Mouse (Mus musculus): ENCODE results near the gene 1700025G04Rik.

Gene 1700025G04Rik

GRCm38 (mm10) chr1:152076222-152076845, 13.6 kb downstream of the 1700025G04Rik start:
- in situ Hi-C loops (cut with MseI, MboI), result no loop called here

- in situ Hi-C loops (cut with MseI, MboI), result no loop called here
These were observed 14.2 kb downstream of the 1700025G04Rik start for GRCm38 (mm10) chr1:152075725-152076124.

DNA sequence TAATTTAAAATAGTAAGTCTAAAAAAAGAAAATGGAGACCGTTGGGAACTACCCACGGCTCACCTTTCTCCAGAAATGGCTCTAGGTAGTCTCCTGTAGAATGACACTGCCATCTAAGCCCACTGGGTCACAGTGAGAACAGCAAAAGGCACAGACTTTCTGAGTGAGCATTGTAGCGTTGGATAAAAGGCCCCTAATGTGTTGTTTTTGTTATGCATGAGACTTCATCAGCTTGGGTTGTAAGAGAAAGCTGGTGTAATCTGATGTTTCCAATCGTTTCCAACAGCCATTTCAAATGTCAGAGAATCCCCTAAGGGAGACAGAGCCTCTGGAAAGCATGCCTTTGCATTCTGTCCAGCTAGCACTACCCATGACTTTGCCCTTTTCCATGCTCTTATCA, 19.5 kb downstream of the 1700025G04Rik start:
- in situ Hi-C loops (cut with MseI, MboI), result no loop called here

- in situ Hi-C loops (cut with MseI, MboI), result no loop called here
These were observed 20.2 kb downstream of the 1700025G04Rik start for GRCm38 (mm10) chr1:152069745-152070144.

DNA sequence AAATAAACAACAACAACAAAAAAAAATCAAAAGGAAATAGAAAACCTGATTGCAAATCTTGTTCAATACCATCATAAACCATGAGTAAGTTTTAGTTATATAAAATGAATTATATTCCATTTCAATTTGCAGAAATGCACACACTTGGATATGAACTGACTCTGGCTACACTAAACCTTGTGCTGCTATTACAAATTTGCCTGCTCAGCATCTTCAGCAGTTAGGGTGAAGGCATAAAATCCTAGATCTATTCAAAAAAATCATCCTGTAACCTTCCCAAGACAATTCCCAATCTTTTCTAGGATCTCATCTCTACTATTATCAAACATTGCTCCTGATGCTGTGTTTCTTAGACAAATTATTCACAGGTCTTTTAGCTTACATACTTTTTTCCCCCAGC, 22.0 kb downstream of the 1700025G04Rik start:
- in situ Hi-C loops (cut with MseI, MboI), result no loop called here

GRCm38 (mm10) chr1:152065527-152065926, 24.4 kb downstream of the 1700025G04Rik start:
- in situ Hi-C loops (cut with MseI, MboI), result no loop called here

DNA sequence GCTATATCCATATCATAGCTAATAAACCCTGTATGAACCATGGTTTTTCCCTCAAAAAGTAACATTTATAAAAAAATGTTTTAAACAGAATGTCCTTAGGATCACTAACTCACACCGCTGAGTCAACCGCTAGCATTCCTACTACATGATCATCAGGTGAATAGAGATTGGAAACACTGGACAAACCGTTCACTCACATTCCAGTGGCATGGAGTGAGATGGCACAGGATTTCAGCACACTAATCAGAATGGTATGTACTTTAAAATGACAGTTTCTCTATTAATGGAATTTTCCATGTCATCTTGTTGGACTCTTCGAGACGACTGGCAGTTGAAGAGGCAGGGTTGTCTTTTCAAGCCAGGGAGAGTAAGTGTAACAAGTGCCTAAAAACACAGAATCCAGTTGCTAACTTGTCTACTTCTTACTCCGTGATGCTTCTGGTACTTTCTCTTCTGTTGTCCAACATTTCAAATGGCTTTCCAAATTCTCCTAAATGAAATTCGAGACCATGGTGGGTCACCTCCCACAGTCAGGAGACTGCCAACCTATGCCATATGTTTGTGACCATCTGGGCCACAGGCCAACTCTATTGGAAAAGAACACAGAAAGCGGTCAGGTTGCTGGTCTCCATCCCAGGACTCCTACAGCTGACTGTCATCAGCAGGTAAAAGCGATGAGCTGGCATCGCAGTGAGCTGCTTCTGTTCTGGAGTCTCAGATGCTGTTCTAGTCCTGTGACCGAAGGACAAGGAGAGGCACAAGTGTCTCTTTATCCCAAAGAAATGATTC, 26.4 kb downstream of the 1700025G04Rik start:
- in situ Hi-C loops (cut with MseI, MboI), result no loop called here

- in situ Hi-C loops (cut with MseI, MboI), result no loop called here
These were observed 28.2 kb downstream of the 1700025G04Rik start for GRCm38 (mm10) chr1:152061745-152062144.

DNA sequence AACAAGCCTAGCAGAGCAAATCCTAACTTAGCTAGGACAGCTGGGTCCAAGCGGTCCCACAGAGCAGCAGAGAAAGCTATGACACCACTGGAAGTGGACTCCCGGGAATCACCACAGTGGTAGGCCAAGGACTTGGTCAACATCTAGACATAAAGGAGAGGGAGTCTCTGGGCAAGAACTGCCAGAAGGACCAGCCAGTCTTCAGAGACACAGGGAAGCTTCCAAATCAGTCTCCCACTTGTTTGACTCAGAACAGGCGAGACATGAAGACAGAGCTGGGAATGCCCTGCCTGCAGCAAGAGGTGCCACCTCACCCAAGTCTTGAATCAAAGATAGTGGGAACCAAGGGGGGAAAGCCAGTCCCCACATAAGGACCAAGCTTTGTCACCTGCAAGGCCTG, 29.7 kb downstream of the 1700025G04Rik start:
- in situ Hi-C loops (cut with MseI, MboI), result no loop called here

GRCm38 (mm10) chr1:152058776-152059175, 31.1 kb downstream of the 1700025G04Rik start:
- in situ Hi-C loops (cut with MseI, MboI), result no loop called here

GRCm38 (mm10) chr1:152053112-152053511, 36.8 kb downstream of the 1700025G04Rik start:
- in situ Hi-C loops (cut with MseI, MboI), result no loop called here

- in situ Hi-C loops (cut with MseI, MboI), result no loop called here
These were observed 38.1 kb downstream of the 1700025G04Rik start for GRCm38 (mm10) chr1:152051858-152052257.

GRCm38 (mm10) chr1:152050037-152050436, 39.9 kb downstream of the 1700025G04Rik start:
- in situ Hi-C loops (cut with MseI, MboI), result no loop called here

DNA sequence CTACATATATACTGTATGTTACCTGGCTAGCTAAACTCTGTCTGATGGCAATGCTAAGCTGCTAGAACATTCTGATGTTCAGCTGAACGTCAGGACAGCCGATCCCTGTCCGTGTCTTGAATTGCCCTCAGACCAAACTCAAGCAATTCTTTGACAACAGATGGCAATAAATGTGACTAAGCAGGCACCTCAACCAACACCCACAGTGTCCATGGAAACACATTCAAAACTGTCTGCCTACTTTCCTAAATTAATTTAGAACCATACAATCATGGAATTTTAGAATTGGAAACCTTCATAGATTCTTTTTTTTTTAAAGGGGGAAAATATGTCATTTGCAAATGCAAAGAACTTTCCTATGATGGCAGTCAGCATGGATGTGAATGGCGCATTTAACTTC, 41.6 kb downstream of the 1700025G04Rik start:
- in situ Hi-C loops (cut with MseI, MboI), result no loop called here

DNA sequence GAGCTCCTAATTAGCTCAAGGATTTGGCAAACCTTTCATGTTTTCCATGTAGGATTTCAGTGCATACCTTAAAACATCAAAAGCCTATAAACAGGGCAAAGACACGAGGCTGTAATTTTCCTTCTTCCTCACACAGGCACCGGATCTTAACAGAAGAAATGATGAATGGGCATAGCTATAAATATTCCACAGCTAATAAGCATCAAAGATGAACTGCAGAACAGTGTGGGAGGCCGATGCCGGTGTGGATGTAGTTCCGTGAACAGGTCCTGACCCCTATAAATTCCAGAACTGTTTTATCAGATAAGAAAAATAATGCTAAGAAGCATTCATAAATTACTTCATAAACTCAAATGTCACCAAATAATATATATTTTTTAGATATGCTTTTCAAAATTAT, 42.5 kb downstream of the 1700025G04Rik start:
- in situ Hi-C loops (cut with MseI, MboI), result no loop called here

DNA sequence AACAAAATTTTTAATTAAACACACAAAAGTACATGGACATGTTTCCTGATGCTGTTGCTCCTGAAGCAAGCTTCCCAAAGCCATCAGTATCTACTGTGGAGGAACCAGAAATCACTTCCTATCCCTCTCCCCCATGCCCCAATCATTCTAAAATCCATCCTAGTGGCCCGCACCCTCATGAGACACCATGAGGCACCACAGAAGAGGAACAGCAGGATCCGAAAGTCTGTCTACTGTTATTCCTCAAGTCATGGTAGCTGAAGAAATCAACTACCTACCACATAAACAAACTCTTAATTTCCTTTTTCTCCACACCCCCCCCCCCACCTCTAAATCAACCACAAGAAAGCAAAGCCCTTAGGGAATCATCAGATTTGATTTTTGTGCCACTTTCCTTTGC, 46.5 kb downstream of the 1700025G04Rik start:
- in situ Hi-C loops (cut with MseI, MboI), result no loop called here

DNA sequence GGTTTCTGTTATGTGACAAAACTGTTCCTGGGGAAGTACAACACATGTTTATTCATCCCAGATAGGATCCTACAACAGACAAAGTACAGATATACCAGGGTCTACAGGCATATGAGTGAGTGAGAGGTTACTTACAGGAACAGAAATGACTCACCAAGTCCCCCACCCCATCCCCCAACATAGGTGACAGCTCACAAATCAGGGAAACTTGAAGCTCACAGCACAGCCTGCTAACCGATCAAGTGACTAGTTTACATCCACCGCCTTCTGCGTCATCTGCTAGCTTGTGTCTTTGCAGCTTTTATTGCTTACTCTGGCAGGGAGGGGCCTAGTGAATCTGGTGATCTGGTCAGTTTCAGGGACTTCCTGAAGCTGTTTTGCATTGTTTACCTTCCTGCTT, 47.5 kb downstream of the 1700025G04Rik start:
- in situ Hi-C loops (cut with MseI, MboI), result no loop called here

DNA sequence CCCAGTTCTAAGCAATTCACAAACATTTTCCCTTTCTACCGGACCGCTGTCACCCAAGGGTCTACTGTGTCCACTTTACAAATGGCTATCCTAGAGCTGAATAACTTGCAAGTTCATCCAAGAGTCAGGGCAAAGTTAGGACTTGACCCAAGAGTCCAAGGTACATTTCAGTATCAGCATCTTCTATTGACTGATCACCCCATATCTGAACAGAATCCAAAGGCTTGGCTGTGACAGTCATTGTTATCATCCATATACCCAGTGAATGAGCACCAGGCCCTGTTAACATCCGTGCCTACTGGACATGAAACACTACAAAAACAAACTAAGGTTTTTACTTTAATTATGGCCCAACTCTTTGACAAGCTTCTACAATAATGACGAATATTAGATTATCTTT, 48.9 kb downstream of the 1700025G04Rik start:
- in situ Hi-C loops (cut with MseI, MboI), result no loop called here

GRCm38 (mm10) chr1:152040053-152040452, 49.9 kb downstream of the 1700025G04Rik start:
- in situ Hi-C loops (cut with MseI, MboI), result no loop called here

- in situ Hi-C loops (cut with MseI, MboI), result no loop called here
These were observed 50.3 kb downstream of the 1700025G04Rik start for GRCm38 (mm10) chr1:152039588-152039987.

DNA sequence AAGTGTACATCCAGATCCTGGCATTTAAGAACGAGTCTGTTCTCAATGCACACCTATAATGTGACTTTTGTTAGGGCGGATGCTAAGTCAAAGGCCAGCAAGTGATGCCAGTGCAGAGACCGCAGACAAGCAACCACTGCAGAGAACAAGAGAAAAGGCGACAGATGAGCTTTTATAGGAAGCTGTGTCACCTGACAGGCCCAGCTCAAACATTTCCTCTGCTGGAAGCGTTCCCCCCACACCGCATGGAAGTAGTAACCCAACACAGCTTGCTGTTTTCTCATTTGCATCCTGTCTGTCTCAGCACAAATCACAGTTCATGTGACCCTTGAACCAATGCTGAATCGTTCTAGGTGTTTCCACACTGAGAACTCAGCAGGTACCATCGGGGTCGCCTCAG, 51.8 kb downstream of the 1700025G04Rik start:
- in situ Hi-C loops (cut with MseI, MboI), result no loop called here

- in situ Hi-C loops (cut with MseI, MboI), result no loop called here
These were observed 52.3 kb downstream of the 1700025G04Rik start for GRCm38 (mm10) chr1:152037589-152037988.

GRCm38 (mm10) chr1:152034766-152035165, 55.2 kb downstream of the 1700025G04Rik start:
- in situ Hi-C loops (cut with MseI, MboI), result no loop called here

Data from mouse trophoblast stem cell (cell line).